Mouse (Mus musculus) brain, embryonic 14.5 days (tissue): ENCODE measurements at regions not wholly inside any gene's neighbourhood (a gene's known extent, or its start where the extent isn't known, plus 50 kb on each side); places are given as distances from the start of the nearest gene placed in this dataset.

ENCODE experiments used
- CTCF ChIP-seq: fragments of 200-500 bp; IDR thresholded peaks from 2 replicates; pipeline ENCODE4 v1.5.1; 2012; ENCODE audit warnings: inconsistent platforms, mild to moderate bottlenecking, moderate library complexity, borderline replicate concordance; ENCODE audit not compliant: insufficient read depth, insufficient read length; ENCODE audit errors: extremely low read depth
- POLR2A ChIP-seq: fragments of 200-500 bp; IDR thresholded peaks from 2 replicates; pipeline ENCODE4 v1.6.1; 2012; ENCODE audit warnings: mild to moderate bottlenecking, inconsistent platforms, borderline replicate concordance; ENCODE audit not compliant: poor library complexity, insufficient read depth, insufficient read length, severe bottlenecking; ENCODE audit errors: extremely low read depth

DNA sequence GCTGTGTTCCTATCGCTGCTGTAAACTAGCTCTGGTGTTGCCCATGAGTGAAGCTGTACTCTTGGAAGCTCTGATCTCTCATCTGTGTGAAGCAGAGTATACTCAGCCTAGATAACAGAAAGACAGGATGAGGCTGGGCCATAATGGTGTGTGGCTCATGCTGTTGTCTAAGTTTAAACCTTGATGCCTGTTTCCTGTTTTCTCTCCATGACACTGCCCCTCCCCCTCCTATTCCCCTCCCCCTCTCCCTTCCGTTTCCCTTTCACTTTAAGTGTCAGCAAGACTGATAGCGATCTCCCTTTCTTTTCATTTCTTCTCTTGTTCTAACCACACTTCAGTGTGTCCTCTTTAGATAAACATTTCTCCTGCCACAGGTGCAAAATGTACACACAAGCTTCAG lies 229.2 kb upstream of the Tbc1d5 start:
- TF ChIP-seq CTCF = no peak
- no peak for TF ChIP-seq POLR2A
